Mouse (Mus musculus) cerebellum, postnatal 4 days (tissue): ENCODE data around the gene Clybl.
A peak's percentile ranks its signal among the peaks of the same experiment; 100 is the strongest.

Experiments
- DNase-seq, 2 experiments: peaks; one replicate each; pipeline ENCODE4 v3.0.0; 2022; ENCODE audit warnings: low spot score in 2 of 2, mixed read lengths in 1 of 2

Clybl gene

GRCm38 (mm10) chr14:122196851-122197250 lies 15.3 kb downstream of the Clybl start:
- DNase-seq: no peak

DNA sequence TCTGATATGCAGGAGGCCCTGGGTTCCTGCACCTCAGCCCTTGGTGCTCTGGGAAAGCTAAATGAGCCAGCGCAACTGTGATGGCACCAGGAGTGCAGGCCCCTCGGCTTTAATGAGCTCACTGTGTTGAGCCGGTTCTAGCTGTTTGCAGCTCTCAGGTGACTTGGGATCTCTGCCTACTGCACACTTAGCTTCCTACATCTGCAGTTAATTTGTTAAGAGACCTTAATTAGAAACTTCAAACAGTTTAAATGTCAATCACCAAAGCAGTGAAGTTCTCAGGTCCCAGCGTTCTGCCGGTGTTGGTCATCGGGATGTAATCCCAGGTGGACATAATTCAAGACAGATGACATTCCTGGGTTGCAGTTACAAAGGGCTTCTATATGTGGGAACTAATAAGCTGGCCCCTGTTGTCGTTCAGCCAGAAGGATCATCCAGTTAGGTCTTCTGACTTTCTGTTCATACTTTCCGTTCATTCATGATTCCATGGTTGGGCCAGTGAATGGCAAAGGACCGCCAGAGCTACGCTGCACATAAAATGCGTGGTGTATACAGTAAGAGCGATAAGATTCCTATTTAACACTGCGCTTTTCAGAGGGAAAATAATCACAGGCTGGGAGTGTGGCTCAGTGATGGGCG lies 18.9 kb downstream of the Clybl start:
- no peak for DNase-seq

- no peak for DNase-seq
These were observed 27.7 kb downstream of the Clybl start for GRCm38 (mm10) chr14:122209177-122209576.

DNA sequence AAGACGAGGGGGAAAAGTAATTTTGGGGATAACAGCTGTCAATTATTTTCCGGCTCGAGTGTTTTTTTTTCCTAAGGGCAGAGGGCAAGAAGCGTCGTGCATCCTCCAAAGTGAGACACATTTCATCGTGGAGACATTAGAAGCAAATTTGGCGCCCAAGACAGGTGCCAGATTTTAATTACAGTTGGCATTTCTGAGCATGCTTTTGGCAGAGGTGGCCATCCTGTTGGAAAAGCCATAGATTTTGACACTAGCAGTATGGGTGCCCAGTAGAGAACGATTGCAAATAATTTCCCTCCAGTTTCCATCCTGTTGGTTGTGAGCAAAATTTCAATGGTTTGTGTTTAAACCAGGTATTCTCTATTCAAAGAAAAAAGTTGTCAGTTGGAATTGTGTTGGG lies 32.1 kb downstream of the Clybl start:
- DNase-seq: peak in 1 of 2 experiments; percentile 53

DNA sequence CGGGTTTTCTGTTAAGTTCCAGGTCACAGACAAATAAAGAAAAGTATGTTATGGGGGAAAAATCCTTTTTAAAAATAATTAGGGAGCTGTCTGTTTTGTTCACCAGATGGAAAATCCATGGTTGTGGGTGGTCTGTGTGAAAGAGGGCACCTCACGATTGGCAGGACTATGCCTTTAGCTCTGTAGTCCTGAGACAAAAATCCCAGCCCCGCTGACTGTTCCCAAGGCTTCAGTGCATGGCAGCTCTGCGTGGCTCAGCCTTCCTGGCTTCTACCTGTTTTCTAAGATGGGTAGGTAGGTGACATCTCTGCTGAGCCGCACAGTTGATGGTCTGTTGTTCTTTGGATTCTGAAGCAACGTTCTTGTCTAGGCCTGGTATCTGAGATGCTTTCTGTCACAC lies 32.6 kb downstream of the Clybl start:
- DNase-seq: no peak

DNA sequence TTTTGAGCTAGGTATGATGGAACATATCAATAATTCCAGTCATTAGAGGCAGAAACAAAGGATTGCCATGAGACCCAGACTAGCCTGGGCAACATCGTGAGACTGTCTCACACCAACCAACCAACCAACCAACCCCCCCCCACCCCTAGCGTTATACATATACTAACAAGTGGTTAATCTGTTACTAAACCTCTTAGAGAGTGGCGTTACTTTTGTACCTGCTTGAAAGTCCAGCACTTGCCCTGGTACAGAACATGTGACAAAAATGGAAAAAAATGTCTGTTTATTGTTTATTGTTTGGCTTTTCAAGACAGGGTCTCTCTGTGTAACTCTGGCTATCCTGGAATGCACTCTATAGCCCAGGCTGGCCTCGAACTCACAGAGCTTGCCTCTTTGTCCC lies 35.7 kb downstream of the Clybl start:
- DNase-seq: no peak

DNA sequence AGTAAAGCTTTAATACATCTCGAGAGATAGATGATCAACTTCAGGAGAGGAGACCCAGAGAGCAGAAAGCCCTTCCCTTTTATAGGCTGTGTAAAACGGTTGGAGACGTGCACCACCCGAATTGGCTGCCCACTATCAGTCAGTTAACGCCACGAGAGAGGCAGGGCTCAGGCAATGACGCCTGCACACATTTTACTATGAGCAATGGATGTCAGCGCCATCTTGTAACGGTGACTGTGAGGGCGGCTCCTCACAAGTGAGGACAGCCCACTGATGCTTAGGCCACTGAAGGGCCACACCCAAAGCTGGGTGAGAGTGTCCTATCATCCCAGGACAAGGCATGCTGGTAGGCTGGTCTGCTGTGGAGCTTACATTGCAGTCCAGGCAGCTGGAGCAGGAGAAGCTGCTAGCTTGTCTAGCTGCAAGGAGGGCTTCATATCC lies 41.5 kb downstream of the Clybl start:
- no peak for DNase-seq

DNA sequence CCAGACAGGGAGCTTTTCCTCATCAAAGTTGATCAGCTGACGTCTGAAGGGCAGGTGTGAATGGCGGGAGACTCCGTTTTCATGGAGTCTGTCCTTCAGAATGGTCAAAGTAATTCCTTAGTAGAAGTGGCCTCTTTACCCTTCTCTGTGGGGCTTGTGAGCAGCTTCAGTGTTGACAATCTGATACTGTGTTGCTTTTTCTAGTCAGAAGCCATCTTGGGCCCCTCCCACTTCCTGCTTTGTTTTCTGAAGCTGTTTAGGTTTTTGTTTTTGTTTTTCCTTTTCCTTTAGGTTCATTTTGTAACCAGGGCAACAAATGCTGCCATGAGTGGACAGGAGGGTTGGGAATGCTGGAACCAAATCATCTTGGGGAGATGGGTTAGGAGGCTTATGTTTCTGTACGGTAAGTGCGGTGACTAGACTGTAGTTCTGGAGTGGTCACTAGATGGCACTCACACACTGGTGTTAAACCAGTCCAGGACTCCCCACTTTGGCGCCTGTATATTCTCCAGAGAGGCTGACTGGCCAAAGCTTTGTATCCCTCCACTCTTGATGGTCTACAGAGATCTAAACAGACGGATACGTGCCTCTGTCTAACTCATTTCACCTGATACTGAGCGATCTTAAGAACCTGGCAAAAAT lies 42.1 kb downstream of the Clybl start:
- peak; percentile 44 to 89 for DNase-seq

DNA sequence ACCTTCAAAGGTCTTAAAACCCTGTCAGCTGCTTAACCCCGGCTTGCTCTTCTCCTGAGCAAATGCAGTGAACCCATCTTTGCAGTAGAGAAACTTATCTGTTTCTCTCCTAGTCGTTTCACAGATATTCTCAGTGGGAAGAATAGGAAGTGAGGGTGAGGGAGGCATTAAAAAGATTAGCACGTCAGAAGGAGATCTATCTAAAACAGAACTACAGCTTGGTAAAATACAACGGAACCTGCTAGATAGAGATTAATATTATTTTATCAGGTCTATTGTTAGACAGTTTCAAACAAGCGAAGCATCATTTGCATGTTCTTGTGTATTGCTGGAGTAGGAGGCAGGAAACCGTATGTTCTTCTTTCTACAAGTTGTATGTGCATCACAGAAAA lies 42.6 kb downstream of the Clybl start:
- no peak for DNase-seq

DNA sequence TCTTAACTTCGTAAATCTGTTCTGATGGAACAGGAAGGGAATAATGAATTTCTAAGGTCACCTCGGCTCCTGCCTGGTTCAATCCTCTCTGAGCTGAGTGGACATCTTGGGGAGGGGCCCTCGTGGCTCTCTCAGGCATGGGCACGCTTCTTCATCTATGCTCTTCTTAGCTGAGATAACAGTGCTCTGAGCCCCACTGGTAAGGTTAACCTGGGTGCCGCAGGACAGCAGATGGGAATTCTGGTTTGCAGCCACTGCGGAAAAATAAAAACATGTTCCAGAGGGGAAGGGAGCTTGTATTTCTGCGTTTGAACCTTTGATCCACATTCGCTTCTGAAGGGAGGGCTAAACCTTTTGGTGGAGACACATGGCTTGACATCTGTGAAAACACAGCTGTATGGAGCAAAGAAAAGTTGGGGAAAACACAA lies 43.0 kb downstream of the Clybl start:
- DNase-seq: peak in 1 of 2 experiments; percentile 35

GRCm38 (mm10) chr14:122225479-122226132 lies 44.1 kb downstream of the Clybl start:
- DNase-seq: no peak

DNA sequence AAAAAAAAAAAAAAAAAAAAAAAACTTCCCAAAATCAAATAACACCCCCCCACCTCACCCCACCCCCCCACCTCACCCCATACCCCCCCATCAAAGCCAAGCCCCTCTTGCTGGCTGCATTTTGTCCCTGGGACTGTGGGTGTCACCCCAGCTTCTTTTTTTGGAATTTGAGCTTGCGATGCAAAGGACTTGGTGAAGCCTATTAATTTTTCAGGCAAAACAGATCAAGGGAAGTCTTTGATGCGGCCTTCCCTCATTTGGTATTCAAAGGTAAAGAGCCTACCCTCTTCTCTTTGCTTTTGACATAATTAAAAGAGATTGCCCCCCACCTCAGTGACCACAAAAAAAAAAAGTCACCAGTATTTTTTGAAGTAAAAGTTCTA lies 44.6 kb downstream of the Clybl start:
- DNase-seq: no peak

GRCm38 (mm10) chr14:122226666-122227453 lies 45.4 kb downstream of the Clybl start:
- DNase-seq: no peak

DNA sequence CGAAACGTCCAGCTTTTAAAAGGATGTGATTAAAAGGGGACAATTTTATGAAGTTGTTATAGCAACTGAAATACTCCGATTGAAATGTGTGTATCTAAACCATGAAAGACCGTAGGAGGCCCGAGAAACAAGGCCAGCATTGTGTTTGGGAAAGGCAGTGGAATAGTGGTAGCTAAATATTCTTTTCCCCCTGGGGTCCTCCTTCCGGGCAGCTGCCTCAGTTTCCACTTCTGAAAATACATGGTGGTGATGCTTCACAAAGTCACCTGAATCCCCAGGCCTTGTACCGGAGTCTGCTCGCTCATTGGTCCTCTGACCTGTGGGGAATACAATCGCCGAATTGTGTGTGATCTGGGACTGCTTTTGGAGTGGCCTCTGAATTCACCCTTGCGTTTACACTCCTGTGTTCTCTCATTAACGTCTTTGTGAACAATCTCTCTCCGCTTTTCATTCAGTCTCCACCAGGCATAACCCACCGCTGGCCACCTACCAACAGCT lies 46.0 kb downstream of the Clybl start:
- DNase-seq: peak in 1 of 2 experiments; percentile 33

GRCm38 (mm10) chr14:122228816-122229551 lies 47.5 kb downstream of the Clybl start:
- DNase-seq: peak; percentile 42 to 83

GRCm38 (mm10) chr14:122229988-122230387 lies 48.5 kb downstream of the Clybl start:
- DNase-seq: no peak

DNA sequence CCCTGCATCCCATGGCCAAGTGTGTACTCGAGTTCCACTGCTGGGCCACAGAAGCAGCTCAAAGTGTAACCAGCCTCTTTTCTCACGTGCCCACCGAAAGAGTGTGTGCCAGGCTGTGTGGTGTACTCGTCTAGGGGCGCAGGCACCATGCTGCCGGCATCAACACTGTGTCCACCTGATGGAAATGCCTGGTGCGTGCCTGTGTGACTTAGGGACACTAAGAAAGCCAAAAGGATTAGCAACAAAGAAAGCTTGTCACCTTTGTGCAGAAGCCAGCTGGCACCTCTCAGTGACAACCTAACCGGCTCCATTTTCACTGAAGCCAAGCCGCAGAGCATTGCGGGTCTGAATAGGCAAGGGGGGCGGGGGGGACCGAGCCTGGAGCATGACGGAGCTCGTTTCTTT lies 49.1 kb downstream of the Clybl start:
- peak; percentile 25 to 66 for DNase-seq

DNA sequence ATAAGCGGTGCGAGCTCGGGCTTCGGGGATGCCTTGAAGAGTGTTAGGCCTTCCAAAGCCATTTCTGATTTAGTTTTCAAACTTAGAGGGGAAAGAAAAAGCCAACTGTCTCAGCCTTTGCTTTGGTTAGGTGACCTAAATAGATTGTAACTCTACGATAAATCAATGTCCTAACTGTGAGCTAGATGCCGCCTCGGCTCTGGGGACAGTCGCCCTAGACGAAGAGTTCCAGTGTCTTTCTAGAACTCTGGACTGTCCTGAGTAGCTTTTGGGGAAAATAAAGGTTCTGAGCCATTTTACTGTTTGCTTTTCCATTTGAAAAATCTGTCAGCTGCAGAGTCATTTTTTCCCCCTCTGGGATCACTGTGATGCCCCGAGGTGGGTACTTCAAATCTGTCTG lies 49.6 kb downstream of the Clybl start:
- no peak for DNase-seq

DNA sequence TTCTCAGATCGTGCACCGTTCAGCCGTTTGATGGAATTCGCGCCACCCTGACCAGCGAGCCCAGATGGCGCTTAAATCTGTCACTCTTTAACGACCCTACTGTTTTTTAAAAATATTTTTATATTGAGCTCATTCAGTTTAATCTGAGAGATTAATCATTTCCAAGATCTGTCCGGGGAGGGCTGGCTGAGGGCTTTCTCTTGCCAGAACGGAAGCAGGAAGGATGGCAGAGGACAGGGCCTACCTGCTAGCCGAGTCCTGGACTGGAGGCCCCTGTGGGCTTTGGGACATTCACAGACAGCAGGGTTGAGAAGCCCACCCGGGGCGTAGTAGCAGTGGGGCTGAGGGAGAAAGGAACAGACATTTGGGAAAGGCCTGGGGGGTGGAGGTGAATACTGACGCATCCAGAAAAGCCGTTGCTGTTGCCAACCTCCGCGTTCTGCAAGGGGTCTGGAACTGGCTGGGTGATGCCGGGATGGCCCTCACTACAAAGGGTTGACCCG lies 51.8 kb downstream of the Clybl start:
- no peak for DNase-seq

DNA sequence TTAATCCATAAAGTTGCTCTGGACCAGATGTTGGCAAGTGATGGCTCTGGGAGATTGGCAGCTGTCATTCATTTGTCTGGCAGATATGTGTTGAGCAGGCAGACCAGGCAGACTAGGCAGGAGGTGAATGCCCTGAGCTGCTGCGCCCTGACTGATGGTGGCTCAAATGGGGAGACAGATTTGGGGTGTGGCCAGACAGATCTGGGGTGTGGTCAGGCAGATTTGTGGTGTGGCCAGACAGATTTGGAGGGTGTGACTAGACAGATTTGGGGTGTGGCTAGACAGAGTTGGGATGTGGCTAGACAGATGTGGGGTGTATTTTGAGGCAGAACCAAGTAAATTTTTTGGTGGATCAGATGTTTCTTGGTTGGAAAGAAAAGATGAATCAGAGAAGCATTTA lies 62.4 kb downstream of the Clybl start:
- DNase-seq: no peak
